Mouse (Mus musculus) hindbrain, postnatal 0 days (tissue): ENCODE results near the gene Prdx2. TPM values are rescaled to one million over a fixed set of nuclear protein-coding genes. Genes with fewer than 3 reads are reported as not detected.

ENCODE experiments used
- ATAC-seq: fragments of 200-750 bp; cut with Nextera tagmentation; 2 replicates; pipeline ENCODE4 v1.8.0; 2017; ENCODE audit warnings: mild to moderate bottlenecking, moderate TSS enrichment, moderate library complexity
- DNase-seq: peaks from one replicate; pipeline ENCODE4 v3.0.0-alpha.2; 2015; ENCODE audit warnings: low spot score
- H3K27ac ChIP-seq: fragments of 300-500 bp; sonication (generic); 2 replicates; pipeline ENCODE4 v1.5.1; 2014; ENCODE audit warnings: mild to moderate bottlenecking
- H3K27me3 ChIP-seq: fragments of 300-500 bp; sonication (generic); 2 replicates; pipeline ENCODE4 v1.6.1; 2014; ENCODE audit warnings: low read length, mixed read lengths; ENCODE audit not compliant: insufficient read depth
- H3K36me3 ChIP-seq: fragments of 300-500 bp; sonication (generic); 2 replicates; pipeline ENCODE4 v1.6.1; 2014; ENCODE audit warnings: low read length, mixed read lengths; ENCODE audit not compliant: insufficient read depth
- H3K4me1 ChIP-seq: fragments of 300-500 bp; sonication (generic); 2 replicates; pipeline ENCODE4 v1.6.1; 2014; ENCODE audit warnings: antibody characterized with exemption, low read length, mixed read lengths; ENCODE audit not compliant: insufficient read depth
- H3K4me2 ChIP-seq: fragments of 300-500 bp; sonication (generic); 2 replicates; pipeline ENCODE4 v1.6.1; 2014; ENCODE audit warnings: low read depth, mild to moderate bottlenecking, low read length, moderate library complexity, mixed read lengths
- H3K4me3 ChIP-seq: fragments of 300-500 bp; sonication (generic); 2 replicates; pipeline ENCODE4 v1.5.1; 2014; ENCODE audit warnings: low read length
- H3K9ac ChIP-seq: fragments of 300-500 bp; sonication (generic); replicated peaks from 2 replicates; pipeline ENCODE4 v1.6.1; 2014; ENCODE audit warnings: mild to moderate bottlenecking, low read length, moderate library complexity, mixed read lengths
- H3K9me3 ChIP-seq: fragments of 300-500 bp; sonication (generic); 2 replicates; pipeline ENCODE4 v1.6.1; 2016; ENCODE audit warnings: low read length, mixed read lengths
- CTCF ChIP-seq: IDR thresholded peaks from 2 replicates; pipeline ENCODE4 v1.5.1; 2016; ENCODE audit warnings: antibody characterized with exemption, control low read depth, low read depth
- WGBS: fragments of 180-500 bp; shearing (Covaris S2); extraction: QIAGEN DNeasy Blood & Tissue Kit; methylation state at CpG from one replicate; pipeline ENCODE4 v1.1.7; 2014; 5-methylcytosine and 5-hydroxymethylcytosine counted together
- microRNA-seq, 2 experiments: library from miRNA; unstranded; fragments of <30 nt; microRNA quantifications; one replicate each; pipeline ENCODE4; 2016
- polyA plus RNA-seq: library from polyadenylated mRNA; unstranded; fragments of >200 nt; fragmentation: Nextera tagmentation; extraction: Ambion mirVana; gene quantifications from 2 replicates; pipeline ENCODE4 v1.2.1, GENCODE M21; 2015
- total RNA-seq: library from RNA; depleted of rRNA; stranded (reverse); fragments of >200 nt; gene quantifications from 2 replicates; pipeline ENCODE4 v1.2.3, GENCODE M21; 2014; rRNA removed

Gene Prdx2
- total and polyA plus RNA-seq, 2 experiments from 2014 or later = 763 to 937 TPM

DNA sequence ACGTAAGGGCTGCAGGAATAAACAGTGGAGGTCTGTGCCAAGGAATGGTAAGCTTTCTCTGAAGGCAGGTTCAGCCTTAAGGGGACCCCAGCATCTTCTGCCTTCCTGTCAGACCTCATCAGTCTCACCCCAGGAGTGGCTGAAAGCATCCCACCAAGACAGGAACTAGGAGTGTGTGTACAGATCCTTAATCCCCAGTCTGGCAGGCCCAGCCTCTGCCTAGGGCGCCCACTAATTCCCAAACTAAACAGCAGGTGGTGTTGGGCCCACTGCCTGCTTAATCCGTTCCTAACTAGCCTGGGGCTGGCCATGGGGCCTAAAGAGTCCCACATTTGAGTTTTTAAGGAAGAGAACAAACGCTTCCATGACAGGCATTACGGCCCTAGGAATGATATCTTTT lies 47.8 kb downstream of the Prdx2 start:
- no peak for DNase-seq

DNA sequence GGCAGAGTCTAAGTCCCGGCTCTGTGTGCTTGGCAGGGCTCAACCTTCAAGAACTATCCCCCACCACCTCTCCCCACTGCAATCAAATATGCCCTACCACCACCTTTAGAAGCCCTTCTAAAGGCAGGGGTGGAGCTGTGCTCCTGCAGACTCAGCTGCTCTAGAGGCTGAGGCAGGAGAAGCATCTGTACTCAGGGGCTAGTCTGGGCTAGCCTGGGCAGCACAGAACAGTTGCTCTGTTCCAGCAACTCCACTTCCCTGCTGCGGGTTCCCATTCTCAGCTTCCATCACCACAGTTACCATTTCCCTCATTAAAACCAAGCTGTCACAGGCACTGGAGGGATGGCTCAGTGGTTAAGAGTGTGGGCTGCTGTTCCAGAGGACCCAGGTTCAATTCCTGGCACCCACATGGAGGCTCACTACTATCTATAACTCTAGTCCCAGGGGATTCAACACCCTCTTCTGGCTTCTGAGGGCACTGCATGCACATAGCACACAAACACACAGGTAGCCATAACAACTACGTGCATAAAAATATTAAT lies 52.2 kb downstream of the Prdx2 start:
- H3K4me2 ChIP-seq = no peak overlapping the region
- H3K36me3 ChIP-seq = peaks cover 25% of the 10 kb centered on the region
- ATAC-seq (no peak), DNase-seq (no peak)
- H3K27me3 ChIP-seq = no peaks in the 10 kb centered on the region
- no peak overlapping the region for H3K27ac ChIP-seq
- no peak overlapping the region for H3K9ac ChIP-seq
- peaks cover 17% of the 10 kb centered on the region for H3K4me1 ChIP-seq
- TF ChIP-seq CTCF = peak; percentile 39
- H3K9me3 ChIP-seq = no peaks in the 10 kb centered on the region
- WGBS = 98% methylated on average over 3 of the region's 3 CpGs
- no peak overlapping the region for H3K4me3 ChIP-seq

More for the DNA sequence above, 47.8 kb downstream of the Prdx2 start:
- Histone ChIP-seq H3K9me3 (no peaks in the 10 kb centered on the region), H3K4me2 (no peak overlapping the region), H3K27ac (no peak overlapping the region), H3K4me1 (no peaks in the 10 kb centered on the region), H3K27me3 (peaks cover 5% of the 10 kb centered on the region; the same call in 1 of the 2 replicates), H3K4me3 (no peak overlapping the region), H3K9ac (no peak overlapping the region), H3K36me3 (peaks cover 25% of the 10 kb centered on the region)
- 43% methylated on average over 5 of the region's 5 CpGs for WGBS
- no peak for ATAC-seq
- TF ChIP-seq CTCF = 0 out of 2 replicates have a peak, but pooled peaks have one; percentile 11

DNA sequence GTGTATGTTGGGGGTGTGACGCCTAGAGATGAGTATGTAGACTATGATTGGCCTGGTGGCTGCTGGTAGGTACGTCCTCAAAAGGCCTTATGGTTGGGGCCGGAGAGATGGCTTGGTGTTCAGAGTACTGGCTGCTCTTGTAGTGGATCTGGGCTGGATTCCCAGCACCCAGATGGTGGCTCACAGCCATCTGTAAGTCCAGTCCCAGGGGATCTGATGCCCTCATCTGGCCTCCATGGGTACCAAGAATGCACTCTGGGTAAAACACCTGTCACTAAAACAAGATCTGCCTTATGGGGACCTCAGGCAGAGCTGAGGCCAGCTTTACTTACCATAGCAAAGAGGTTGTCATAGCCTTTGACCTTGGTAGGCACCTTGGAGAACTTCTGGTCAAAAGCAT lies 54.5 kb downstream of the Prdx2 start:
- no peak overlapping the region for H3K9ac ChIP-seq
- H3K27me3 ChIP-seq = no peaks in the 10 kb centered on the region
- no peak for DNase-seq
- no peak overlapping the region for H3K4me3 ChIP-seq
- H3K27ac ChIP-seq = no peak overlapping the region
- H3K9me3 ChIP-seq = no peaks in the 10 kb centered on the region
- TF ChIP-seq CTCF = no peak
- H3K4me2 ChIP-seq = 0 out of 2 replicates have a peak overlapping the region, but pooled peaks have one; percentile 91
- peaks cover 28% of the 10 kb centered on the region for H3K4me1 ChIP-seq
- ATAC-seq = no peak
- H3K36me3 ChIP-seq = peaks cover 11% of the 10 kb centered on the region
- WGBS = 95% methylated on average over 3 of the region's 3 CpGs

Small RNA genes within 50 kb of the gene (microRNA-seq; reads per million reads assigned to microRNA genes)
- gene Gm24197 = 0 reads per million in 2 experiments

Other genes with a start within 250 kb of the Prdx2 start
- 1.2 TPM in 1 of 2 replicates, not detected in the other for gene G430095P16Rik, start 246.6 kb upstream of the Prdx2 start, total RNA-seq
- 1.1 and 1.7 TPM in 2 replicates for gene G430095P16Rik, start 246.6 kb upstream of the Prdx2 start, polyA plus RNA-seq
- gene Nfix, start 169.2 kb upstream of the Prdx2 start, total RNA-seq = 90.4 and 92.5 TPM in 2 replicates
- gene Nfix, start 169.2 kb upstream of the Prdx2 start, polyA plus RNA-seq = 123 and 126 TPM in 2 replicates
- 6.6 and 7.2 TPM in 2 replicates for gene Dand5, start 146.8 kb upstream of the Prdx2 start, total RNA-seq
- gene Dand5, start 146.8 kb upstream of the Prdx2 start, polyA plus RNA-seq = 12.3 and 12.5 TPM in 2 replicates
- gene Gadd45gip1, start 138.1 kb upstream of the Prdx2 start, total RNA-seq = 33.0 and 34.1 TPM in 2 replicates
- 43.4 and 45.3 TPM in 2 replicates for gene Gadd45gip1, start 138.1 kb upstream of the Prdx2 start, polyA plus RNA-seq
- 62.5 and 68.1 TPM in 2 replicates for gene Rad23a, start 128.9 kb upstream of the Prdx2 start, total RNA-seq
- 90.6 and 98.0 TPM in 2 replicates for gene Rad23a, start 128.9 kb upstream of the Prdx2 start, polyA plus RNA-seq
- gene Calr, start 122.7 kb upstream of the Prdx2 start, total RNA-seq = 350 and 359 TPM in 2 replicates
- gene Calr, start 122.7 kb upstream of the Prdx2 start, polyA plus RNA-seq = 418 and 457 TPM in 2 replicates
- gene Farsa, start 112.6 kb upstream of the Prdx2 start, total RNA-seq = 77.5 and 86.1 TPM in 2 replicates
- 87.4 and 89.8 TPM in 2 replicates for gene Farsa, start 112.6 kb upstream of the Prdx2 start, polyA plus RNA-seq
- gene Syce2, start 97.5 kb upstream of the Prdx2 start, total RNA-seq = 11.8 and 14.0 TPM in 2 replicates
- gene Syce2, start 97.5 kb upstream of the Prdx2 start, polyA plus RNA-seq = 62.1 and 64.4 TPM in 2 replicates
- 24.9 and 37.8 TPM in 2 replicates for gene Gcdh, start 75.7 kb upstream of the Prdx2 start, total RNA-seq
- 36.5 and 41.3 TPM in 2 replicates for gene Gcdh, start 75.7 kb upstream of the Prdx2 start, polyA plus RNA-seq
- gene Klf1, start 67.7 kb upstream of the Prdx2 start, total RNA-seq = 1.2 TPM in 1 of 2 replicates, not detected in the other
- 0.34 and 0.98 TPM in 2 replicates for gene Klf1, start 67.7 kb upstream of the Prdx2 start, polyA plus RNA-seq
- gene Dnase2a, start 61.0 kb upstream of the Prdx2 start, total RNA-seq = 15.0 and 24.5 TPM in 2 replicates
- 8.6 and 8.8 TPM in 2 replicates for gene Dnase2a, start 61.0 kb upstream of the Prdx2 start, polyA plus RNA-seq
- 70.9 and 83.0 TPM in 2 replicates for gene Mast1, start 32.2 kb upstream of the Prdx2 start, total RNA-seq
- 61.9 and 69.5 TPM in 2 replicates for gene Mast1, start 32.2 kb upstream of the Prdx2 start, polyA plus RNA-seq
- 5.8 and 11.6 TPM in 2 replicates for gene Rtbdn, start 22.6 kb upstream of the Prdx2 start, total RNA-seq
- 3.5 and 4.1 TPM in 2 replicates for gene Rtbdn, start 22.6 kb upstream of the Prdx2 start, polyA plus RNA-seq
- not detected in 2 replicates for gene Gm49661, start 154 bp upstream of the Prdx2 start, total RNA-seq
- not detected in 2 replicates for gene Gm49661, start 154 bp upstream of the Prdx2 start, polyA plus RNA-seq
- 37.3 and 45.9 TPM in 2 replicates for gene Rnaseh2a, start 180 bp downstream of the Prdx2 start, total RNA-seq
- gene Rnaseh2a, start 180 bp downstream of the Prdx2 start, polyA plus RNA-seq = 59.0 and 59.7 TPM in 2 replicates
- 16.9 and 17.8 TPM in 2 replicates for gene Junb, start 9.1 kb downstream of the Prdx2 start, total RNA-seq
- 6.3 and 7.9 TPM in 2 replicates for gene Junb, start 9.1 kb downstream of the Prdx2 start, polyA plus RNA-seq
- 18.9 and 19.0 TPM in 2 replicates for gene Hook2, start 21.0 kb downstream of the Prdx2 start, total RNA-seq
- 29.7 and 33.4 TPM in 2 replicates for gene Hook2, start 21.0 kb downstream of the Prdx2 start, polyA plus RNA-seq
- gene Best2, start 44.9 kb downstream of the Prdx2 start, total RNA-seq = not detected in 2 replicates
- gene Best2, start 44.9 kb downstream of the Prdx2 start, polyA plus RNA-seq = 0.09 and 0.26 TPM in 2 replicates
- gene Asna1, start 55.7 kb downstream of the Prdx2 start, total RNA-seq = 165 and 172 TPM in 2 replicates
- gene Asna1, start 55.7 kb downstream of the Prdx2 start, polyA plus RNA-seq = 149 and 150 TPM in 2 replicates
- gene Trir, start 57.2 kb downstream of the Prdx2 start, total RNA-seq = 220 and 238 TPM in 2 replicates
- gene Trir, start 57.2 kb downstream of the Prdx2 start, polyA plus RNA-seq = 146 and 152 TPM in 2 replicates
- 174 and 183 TPM in 2 replicates for gene Tnpo2, start 67.3 kb downstream of the Prdx2 start, total RNA-seq
- 48.1 and 49.1 TPM in 2 replicates for gene Tnpo2, start 67.3 kb downstream of the Prdx2 start, polyA plus RNA-seq
- 104 and 114 TPM in 2 replicates for gene Fbxw9, start 90.5 kb downstream of the Prdx2 start, total RNA-seq
- 78.9 and 82.2 TPM in 2 replicates for gene Fbxw9, start 90.5 kb downstream of the Prdx2 start, polyA plus RNA-seq
- gene Gm5741, start 98.4 kb downstream of the Prdx2 start, total RNA-seq = not detected in 2 replicates
- 0.71 and 0.76 TPM in 2 replicates for gene Gm5741, start 98.4 kb downstream of the Prdx2 start, polyA plus RNA-seq
- 77.5 and 103 TPM in 2 replicates for gene Dhps, start 102.2 kb downstream of the Prdx2 start, total RNA-seq
- gene Dhps, start 102.2 kb downstream of the Prdx2 start, polyA plus RNA-seq = 118 and 123 TPM in 2 replicates
- gene Wdr83os, start 111.2 kb downstream of the Prdx2 start, total RNA-seq = 109 and 123 TPM in 2 replicates
- 129 and 131 TPM in 2 replicates for gene Wdr83os, start 111.2 kb downstream of the Prdx2 start, polyA plus RNA-seq
- 21.4 TPM in 2 replicates for gene Wdr83, start 111.7 kb downstream of the Prdx2 start, total RNA-seq
- 38.6 and 38.9 TPM in 2 replicates for gene Wdr83, start 111.7 kb downstream of the Prdx2 start, polyA plus RNA-seq
- 32.9 and 34.3 TPM in 2 replicates for gene Man2b1, start 113.7 kb downstream of the Prdx2 start, total RNA-seq
- gene Man2b1, start 113.7 kb downstream of the Prdx2 start, polyA plus RNA-seq = 22.5 TPM in 2 replicates
- gene Zfp791, start 153.5 kb downstream of the Prdx2 start, total RNA-seq = 1.5 and 2.4 TPM in 2 replicates
- 2.4 and 2.5 TPM in 2 replicates for gene Zfp791, start 153.5 kb downstream of the Prdx2 start, polyA plus RNA-seq
- gene Cks1brt, start 182.3 kb downstream of the Prdx2 start, total RNA-seq = not detected in 2 replicates
- gene Cks1brt, start 182.3 kb downstream of the Prdx2 start, polyA plus RNA-seq = not detected in 2 replicates